Mouse (Mus musculus) liver, postnatal 0 days (tissue): ENCODE measurements around the gene Tmem252. TPM values are rescaled to one million over a fixed set of nuclear protein-coding genes. Genes with fewer than 3 reads are reported as not detected.

Experiments used
- ATAC-seq: fragments of 200-750 bp; cut with Nextera tagmentation; 2 replicates; pipeline ENCODE4 v1.8.0; 2017; ENCODE audit warnings: mild to moderate bottlenecking, moderate library complexity
- DNase-seq: peaks from one replicate; pipeline ENCODE4 v3.0.0-alpha.2; 2016
- H3K27ac ChIP-seq: fragments of 300-500 bp; sonication (generic); 2 replicates; pipeline ENCODE4 v1.5.1; 2014; ENCODE audit warnings: antibody characterized with exemption, moderate library complexity, mild to moderate bottlenecking, low read depth
- H3K27me3 ChIP-seq: fragments of 300-500 bp; sonication (generic); 2 replicates; pipeline ENCODE4 v1.6.1; 2014; ENCODE audit warnings: low read length, control low read depth, mixed read lengths; ENCODE audit not compliant: insufficient read depth
- H3K36me3 ChIP-seq: fragments of 300-500 bp; sonication (generic); replicated peaks from 2 replicates; pipeline ENCODE4 v1.6.1; 2014; ENCODE audit warnings: mild to moderate bottlenecking, control low read depth, low read length, moderate library complexity, mixed read lengths; ENCODE audit not compliant: insufficient read depth
- H3K4me1 ChIP-seq: fragments of 300-500 bp; sonication (generic); 2 replicates; pipeline ENCODE4 v1.6.1; 2014; ENCODE audit warnings: antibody characterized with exemption, mild to moderate bottlenecking, control low read depth; ENCODE audit not compliant: insufficient read depth
- H3K4me2 ChIP-seq: fragments of 300-500 bp; sonication (generic); 2 replicates; pipeline ENCODE4 v1.6.1; 2014; ENCODE audit warnings: low read depth, mild to moderate bottlenecking, low read length, moderate library complexity, mixed read lengths
- H3K4me3 ChIP-seq: fragments of 300-500 bp; sonication (generic); 2 replicates; pipeline ENCODE4 v1.5.1; 2014; ENCODE audit warnings: low read depth, low read length
- H3K9ac ChIP-seq: fragments of 300-500 bp; sonication (generic); replicated peaks from 2 replicates; pipeline ENCODE4 v1.6.1; 2014; ENCODE audit warnings: mild to moderate bottlenecking, moderate library complexity
- H3K9me3 ChIP-seq: fragments of 300-500 bp; sonication (generic); 2 replicates; pipeline ENCODE4 v1.6.1; 2016; ENCODE audit warnings: mild to moderate bottlenecking, control low read depth, low read length, mixed read lengths
- CTCF ChIP-seq: sonication (generic); IDR thresholded peaks from 2 replicates; pipeline ENCODE4 v1.5.1; 2016; ENCODE audit warnings: antibody characterized with exemption, low read depth
- EP300 ChIP-seq: IDR thresholded peaks from 2 replicates; pipeline ENCODE4 v1.6.1; 2016; ENCODE audit warnings: antibody characterized with exemption, low read depth, mild to moderate bottlenecking
- WGBS: fragments of 180-500 bp; shearing (Covaris S2); extraction: QIAGEN DNeasy Blood & Tissue Kit; methylation state at CpG from one replicate; pipeline ENCODE4 v1.1.7; 2014; ENCODE audit not compliant: insufficient replicate concordance; 5-methylcytosine and 5-hydroxymethylcytosine counted together
- polyA plus RNA-seq: library from polyadenylated mRNA; unstranded; fragments of >200 nt; fragmentation: Nextera tagmentation; extraction: Ambion mirVana; gene quantifications from 2 replicates; pipeline ENCODE4 v1.2.1, GENCODE M21; 2015

The Tmem252 gene
- polyA plus RNA-seq, 1 experiment from 2014 or later = 0.06 TPM

- TF ChIP-seq CTCF (no peak), EP300 (no peak)
- WGBS = 54% methylated on average over 6 of the region's 6 CpGs
These were observed 14.5 kb downstream of the Tmem252 start for GRCm38 (mm10) chr19:24688327-24688726.

GRCm38 (mm10) chr19:24689531-24689930, 15.7 kb downstream of the Tmem252 start:
- Histone ChIP-seq H3K27me3 (no peaks in the 10 kb centered on the region), H3K4me1 (no peaks in the 10 kb centered on the region; the same call in 1 of the 2 replicates), H3K9me3 (no peaks in the 10 kb centered on the region), H3K4me3 (no peak overlapping the region), H3K9ac (no peak overlapping the region), H3K27ac (no peak overlapping the region), H3K4me2 (no peak overlapping the region), H3K36me3 (no peaks in the 10 kb centered on the region)
- 89% methylated on average over 4 of the region's 4 CpGs for WGBS
- DNase-seq = no peak
- no peak for TF ChIP-seq CTCF
- no peak for TF ChIP-seq EP300
- no peak for ATAC-seq

More at GRCm38 (mm10) chr19:24688327-24688726, 14.5 kb downstream of the Tmem252 start:
- no peaks in the 10 kb centered on the region for H3K9me3 ChIP-seq
- H3K4me3 ChIP-seq = no peak overlapping the region
- no peaks in the 10 kb centered on the region for H3K27me3 ChIP-seq
- H3K27ac ChIP-seq = no peak overlapping the region
- H3K4me1 ChIP-seq = peaks cover 6% of the 10 kb centered on the region; the same call in 1 of the 2 replicates
- no peak for ATAC-seq
- DNase-seq = no peak
- no peak overlapping the region for H3K9ac ChIP-seq
- H3K36me3 ChIP-seq = no peaks in the 10 kb centered on the region
- no peak overlapping the region for H3K4me2 ChIP-seq

GRCm38 (mm10) chr19:24692691-24693090, 18.9 kb downstream of the Tmem252 start:
- no peaks in the 10 kb centered on the region for H3K9me3 ChIP-seq
- H3K4me3 ChIP-seq = no peak overlapping the region
- 74% methylated on average over 2 of the region's 2 CpGs for WGBS
- no peak for ATAC-seq
- no peaks in the 10 kb centered on the region; the same call in 1 of the 2 replicates for H3K4me1 ChIP-seq
- H3K27me3 ChIP-seq = no peaks in the 10 kb centered on the region
- no peak overlapping the region for H3K9ac ChIP-seq
- no peak for DNase-seq
- H3K36me3 ChIP-seq = no peaks in the 10 kb centered on the region
- H3K27ac ChIP-seq = no peak overlapping the region
- TF ChIP-seq EP300 = no peak
- no peak for TF ChIP-seq CTCF
- no peak overlapping the region for H3K4me2 ChIP-seq

- Histone ChIP-seq H3K9me3 (no peaks in the 10 kb centered on the region), H3K27ac (no peak overlapping the region), H3K4me2 (no peak overlapping the region), H3K4me1 (no peaks in the 10 kb centered on the region), H3K4me3 (no peak overlapping the region), H3K36me3 (no peaks in the 10 kb centered on the region), H3K27me3 (no peaks in the 10 kb centered on the region), H3K9ac (no peak overlapping the region)
- WGBS = 86% methylated on average over 1 of the region's 1 CpGs
- ATAC-seq (no peak), DNase-seq (no peak)
- TF ChIP-seq EP300 (no peak), CTCF (no peak)
These were observed 24.1 kb downstream of the Tmem252 start for GRCm38 (mm10) chr19:24697946-24698345.

- Histone ChIP-seq H3K4me1 (no peaks in the 10 kb centered on the region), H3K27ac (no peak overlapping the region), H3K27me3 (no peaks in the 10 kb centered on the region), H3K4me2 (no peak overlapping the region), H3K9ac (no peak overlapping the region), H3K36me3 (no peaks in the 10 kb centered on the region), H3K9me3 (no peaks in the 10 kb centered on the region), H3K4me3 (no peak overlapping the region)
- ATAC-seq = no peak
- no peak for DNase-seq
- TF ChIP-seq EP300 = no peak
- TF ChIP-seq CTCF = no peak
- 44% methylated on average over 5 of the region's 5 CpGs for WGBS
These were observed 24.8 kb downstream of the Tmem252 start for GRCm38 (mm10) chr19:24698651-24699050.

- no peak overlapping the region for H3K4me2 ChIP-seq
- WGBS = 67% methylated on average over 3 of the region's 3 CpGs
- TF ChIP-seq CTCF (no peak), EP300 (no peak)
These were observed 25.4 kb downstream of the Tmem252 start for GRCm38 (mm10) chr19:24699196-24699595.

GRCm38 (mm10) chr19:24699910-24700309, 26.1 kb downstream of the Tmem252 start:
- Histone ChIP-seq H3K4me1 (no peaks in the 10 kb centered on the region), H3K9me3 (no peaks in the 10 kb centered on the region), H3K4me3 (no peak overlapping the region), H3K9ac (no peak overlapping the region), H3K27ac (no peak overlapping the region), H3K4me2 (no peak overlapping the region), H3K36me3 (no peaks in the 10 kb centered on the region), H3K27me3 (no peaks in the 10 kb centered on the region)
- no peak for ATAC-seq
- DNase-seq = no peak
- TF ChIP-seq CTCF = peak; percentile 37
- no peak for TF ChIP-seq EP300

More at GRCm38 (mm10) chr19:24699196-24699595, 25.4 kb downstream of the Tmem252 start:
- no peaks in the 10 kb centered on the region for H3K9me3 ChIP-seq
- DNase-seq (no peak), ATAC-seq (no peak)
- no peaks in the 10 kb centered on the region for H3K4me1 ChIP-seq
- H3K36me3 ChIP-seq = no peaks in the 10 kb centered on the region
- H3K9ac ChIP-seq = no peak overlapping the region
- H3K27me3 ChIP-seq = no peaks in the 10 kb centered on the region
- H3K4me3 ChIP-seq = no peak overlapping the region
- no peak overlapping the region for H3K27ac ChIP-seq
